Mouse (Mus musculus) adrenal gland, adult (tissue): ENCODE measurements at regions not wholly inside any gene's neighbourhood (a gene's known extent, or its start where the extent isn't known, plus 50 kb on each side); places are given as distances from the start of the nearest gene placed in this dataset.

Source experiments
- DNase-seq, 2 experiments: peaks; one replicate each; pipeline ENCODE4 v3.0.0; 2022 to 2023; ENCODE audit warnings: low spot score in 1 of 2; ENCODE audit not compliant: inconsistent age in 2 of 2

- DNase-seq, result no peak
Observed at GRCm38 (mm10) chr3:41238046-41238445, 155.2 kb upstream of the Pgrmc2 start.

- DNase-seq, result peak in 1 of 2 experiments; percentile 52
Observed at GRCm38 (mm10) chr3:41235610-41236009, 152.8 kb upstream of the Pgrmc2 start.

GRCm38 (mm10) chr3:41234994-41235393 lies 152.1 kb upstream of the Pgrmc2 start:
- DNase-seq, result no peak

GRCm38 (mm10) chr3:41234191-41234590 lies 151.3 kb upstream of the Pgrmc2 start:
- peak in 1 of 2 experiments; percentile 45 for DNase-seq

- DNase-seq, result no peak
Observed at GRCm38 (mm10) chr3:41233439-41233838, 150.6 kb upstream of the Pgrmc2 start.

GRCm38 (mm10) chr3:41230961-41231377 lies 148.1 kb upstream of the Pgrmc2 start:
- no peak for DNase-seq

GRCm38 (mm10) chr3:41229493-41229892 lies 146.6 kb upstream of the Pgrmc2 start:
- no peak for DNase-seq

GRCm38 (mm10) chr3:41228536-41228935 lies 145.7 kb upstream of the Pgrmc2 start:
- peak; percentile 83 to 89 for DNase-seq

GRCm38 (mm10) chr3:41220746-41221145 lies 137.9 kb upstream of the Pgrmc2 start:
- DNase-seq, result peak in 1 of 2 experiments; percentile 53

- DNase-seq, result no peak
Observed at GRCm38 (mm10) chr3:41217770-41218169, 134.9 kb upstream of the Pgrmc2 start.

- peak in 1 of 2 experiments; percentile 41 for DNase-seq
Observed at GRCm38 (mm10) chr3:41213533-41213932, 130.7 kb upstream of the Pgrmc2 start.

GRCm38 (mm10) chr3:41210333-41210732 lies 127.5 kb upstream of the Pgrmc2 start:
- no peak for DNase-seq

GRCm38 (mm10) chr3:41202895-41203294 lies 120.0 kb upstream of the Pgrmc2 start:
- DNase-seq, result no peak

- DNase-seq, result peak; percentile 38 to 71
Observed at GRCm38 (mm10) chr3:41201782-41202181, 118.9 kb upstream of the Pgrmc2 start.

- no peak for DNase-seq
Observed at GRCm38 (mm10) chr3:41200026-41200425, 117.2 kb upstream of the Pgrmc2 start.

- DNase-seq, result peak; percentile 26 to 64
Observed at GRCm38 (mm10) chr3:41198216-41198976, 115.5 kb upstream of the Pgrmc2 start.

GRCm38 (mm10) chr3:41195113-41195975 lies 112.5 kb upstream of the Pgrmc2 start:
- DNase-seq, result peak; percentile 95 to 96

- peak; percentile 70 to 89 for DNase-seq
Observed at GRCm38 (mm10) chr3:41194311-41195112, 111.7 kb upstream of the Pgrmc2 start.

GRCm38 (mm10) chr3:41185305-41186097 lies 102.7 kb upstream of the Pgrmc2 start:
- no peak for DNase-seq

GRCm38 (mm10) chr3:41184375-41184774 lies 101.5 kb upstream of the Pgrmc2 start:
- DNase-seq, result no peak
